Mouse (Mus musculus) embryonic facial prominence, embryonic 11.5 days (tissue): Measurements from ENCODE around the gene Hemgn. TPM values are rescaled to one million over a fixed set of nuclear protein-coding genes. Genes with fewer than 3 reads are reported as not detected.

Source experiments
- ATAC-seq: fragments of 200-750 bp; cut with Nextera tagmentation; replicated peaks from 2 replicates; pipeline ENCODE4 v1.8.0; 2017; ENCODE audit warnings: low read depth; ENCODE audit not compliant: insufficient number of reproducible peaks, low FRiP score, low TSS enrichment
- DNase-seq: peaks from one replicate; pipeline ENCODE4 v3.0.0-alpha.2; 2015; ENCODE audit warnings: low spot score
- H3K27ac ChIP-seq: fragments of 300-500 bp; sonication (generic); replicated peaks from 2 replicates; pipeline ENCODE4 v1.5.1; 2014; ENCODE audit warnings: mild to moderate bottlenecking, low read depth, low read length, control low read depth
- H3K27me3 ChIP-seq: fragments of 300-500 bp; sonication (generic); 2 replicates; pipeline ENCODE4 v1.6.1; 2014; ENCODE audit warnings: mild to moderate bottlenecking, low read length, moderate library complexity, mixed read lengths; ENCODE audit not compliant: control insufficient read depth, insufficient read depth
- H3K36me3 ChIP-seq: fragments of 300-500 bp; sonication (generic); replicated peaks from 2 replicates; pipeline ENCODE4 v1.6.1; 2014; ENCODE audit warnings: low read depth, mild to moderate bottlenecking, low read length, moderate library complexity, mixed read lengths; ENCODE audit not compliant: control insufficient read depth, insufficient read depth
- H3K4me1 ChIP-seq: fragments of 300-500 bp; sonication (generic); 2 replicates; pipeline ENCODE4 v1.6.1; 2014; ENCODE audit warnings: low read length, mixed read lengths; ENCODE audit not compliant: control insufficient read depth, insufficient read depth
- H3K4me2 ChIP-seq: fragments of 300-500 bp; sonication (generic); 2 replicates; pipeline ENCODE4 v1.6.1; 2014; ENCODE audit warnings: low read depth, mild to moderate bottlenecking, control low read depth, low read length, moderate library complexity
- H3K4me3 ChIP-seq: fragments of 300-500 bp; sonication (generic); 2 replicates; pipeline ENCODE4 v1.5.1; 2014; ENCODE audit warnings: low read depth, low read length, control low read depth
- H3K9ac ChIP-seq: fragments of 300-500 bp; sonication (generic); replicated peaks from 2 replicates; pipeline ENCODE4 v1.6.1; 2014; ENCODE audit warnings: mild to moderate bottlenecking, control low read depth, low read length
- H3K9me3 ChIP-seq: fragments of 300-500 bp; sonication (generic); replicated peaks from 2 replicates; pipeline ENCODE4 v1.6.1; 2016; ENCODE audit warnings: mild to moderate bottlenecking, low read length, inconsistent platforms, mixed read lengths; ENCODE audit not compliant: control insufficient read depth
- WGBS: fragments of 180-500 bp; shearing (Covaris S2); extraction: QIAGEN DNeasy Blood & Tissue Kit; methylation state at CpG from one replicate; pipeline ENCODE4 v1.1.7; 2014; 5-methylcytosine and 5-hydroxymethylcytosine counted together
- polyA plus RNA-seq: library from polyadenylated mRNA; unstranded; fragments of >200 nt; fragmentation: Nextera tagmentation; extraction: Ambion mirVana; gene quantifications from 2 replicates; pipeline ENCODE4 v1.2.1, GENCODE M21; 2014

Hemgn gene
- polyA plus RNA-seq, 1 experiment from 2014 or later: 13.9 TPM

DNA sequence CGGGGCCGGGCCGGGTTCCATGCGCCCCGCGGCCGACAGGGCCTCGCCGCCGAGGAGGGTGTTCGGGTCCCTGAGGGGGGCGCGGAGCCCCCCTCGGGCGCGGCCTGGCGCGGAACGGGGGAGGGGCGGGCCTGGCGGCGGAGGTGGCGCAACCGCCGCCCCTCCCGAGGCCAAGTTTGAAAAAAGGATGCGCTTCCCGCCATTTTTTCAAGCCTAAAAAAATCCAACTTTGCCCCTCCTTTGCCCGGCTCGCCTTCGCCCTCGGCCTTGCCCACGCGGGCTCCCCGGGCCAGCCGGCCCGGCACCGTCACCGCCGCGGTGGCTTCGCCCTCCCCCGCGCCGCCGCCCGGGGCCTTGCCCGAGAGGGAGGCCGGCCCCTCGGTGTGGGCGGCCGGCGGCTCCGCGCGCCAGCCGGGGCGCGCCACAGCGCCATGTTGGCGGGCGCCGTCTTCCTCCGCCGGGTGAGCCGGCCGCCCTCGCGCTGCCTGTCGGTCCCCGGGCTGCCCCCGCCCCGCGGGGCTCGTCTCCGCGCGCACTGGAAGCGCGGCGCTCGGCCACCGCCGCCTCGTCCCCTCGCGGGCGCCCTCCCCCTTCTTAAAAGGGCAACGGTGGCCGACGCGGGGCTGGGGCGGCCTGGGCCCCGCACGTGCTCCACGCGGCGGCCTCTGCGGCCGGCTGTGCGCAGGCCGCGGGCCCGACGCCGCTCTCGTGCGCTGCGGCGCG is 38.6 kb upstream of the Hemgn start:
- peak; percentile 74 for DNase-seq
- Histone ChIP-seq H3K4me3 (peak overlapping the region; percentile 97), H3K27ac (peak overlapping the region; percentile 99), H3K9me3 (no peaks in the 10 kb centered on the region), H3K9ac (peak overlapping the region; percentile 99), H3K27me3 (no peaks in the 10 kb centered on the region), H3K36me3 (no peaks in the 10 kb centered on the region), H3K4me2 (peak overlapping the region; percentile 91), H3K4me1 (peaks cover 4% of the 10 kb centered on the region; the same call in 1 of the 2 replicates)
- peak; percentile 14; the same call in 1 of the 2 replicates for ATAC-seq
- WGBS: under 1% methylated on average over 72 of the region's 111 CpGs

DNA sequence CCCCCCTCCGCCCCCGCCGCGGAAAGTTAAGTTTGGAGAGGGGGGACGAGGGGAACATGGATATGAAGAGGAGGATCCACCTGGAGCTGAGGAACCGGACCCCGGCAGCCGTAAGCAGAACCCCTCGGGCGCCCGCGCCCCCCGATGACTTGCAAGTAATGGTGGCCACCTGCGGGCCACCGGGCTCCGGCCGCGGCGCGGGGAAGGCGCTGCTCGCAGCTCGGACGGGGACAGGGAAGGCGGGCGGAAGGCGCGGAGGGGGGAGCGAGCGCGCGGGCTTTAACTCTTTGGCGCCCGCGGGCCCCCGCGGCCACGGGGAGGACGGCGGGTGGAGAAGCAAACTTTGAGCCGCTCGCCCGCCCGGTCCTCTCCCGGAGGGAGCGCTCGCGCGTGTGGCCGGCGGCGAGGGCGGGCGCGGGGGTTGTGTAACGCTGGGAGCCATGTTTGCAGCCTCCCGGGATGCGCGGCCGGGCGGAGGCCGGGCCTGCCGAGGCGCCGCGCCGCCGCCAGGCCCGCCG is 38.0 kb upstream of the Hemgn start:
- ATAC-seq (peak; percentile 4; the same call in 1 of the 2 replicates), DNase-seq (peak; percentile 54)
- 0% methylated on average over 42 of the region's 70 CpGs for WGBS
- Histone ChIP-seq H3K36me3 (no peaks in the 10 kb centered on the region), H3K4me3 (peak overlapping the region; percentile 97), H3K4me2 (peak overlapping the region; percentile 91), H3K9me3 (no peaks in the 10 kb centered on the region), H3K4me1 (peaks cover 4% of the 10 kb centered on the region; the same call in 1 of the 2 replicates), H3K27ac (peak overlapping the region; percentile 99), H3K27me3 (no peaks in the 10 kb centered on the region), H3K9ac (peak overlapping the region; percentile 99)

DNA sequence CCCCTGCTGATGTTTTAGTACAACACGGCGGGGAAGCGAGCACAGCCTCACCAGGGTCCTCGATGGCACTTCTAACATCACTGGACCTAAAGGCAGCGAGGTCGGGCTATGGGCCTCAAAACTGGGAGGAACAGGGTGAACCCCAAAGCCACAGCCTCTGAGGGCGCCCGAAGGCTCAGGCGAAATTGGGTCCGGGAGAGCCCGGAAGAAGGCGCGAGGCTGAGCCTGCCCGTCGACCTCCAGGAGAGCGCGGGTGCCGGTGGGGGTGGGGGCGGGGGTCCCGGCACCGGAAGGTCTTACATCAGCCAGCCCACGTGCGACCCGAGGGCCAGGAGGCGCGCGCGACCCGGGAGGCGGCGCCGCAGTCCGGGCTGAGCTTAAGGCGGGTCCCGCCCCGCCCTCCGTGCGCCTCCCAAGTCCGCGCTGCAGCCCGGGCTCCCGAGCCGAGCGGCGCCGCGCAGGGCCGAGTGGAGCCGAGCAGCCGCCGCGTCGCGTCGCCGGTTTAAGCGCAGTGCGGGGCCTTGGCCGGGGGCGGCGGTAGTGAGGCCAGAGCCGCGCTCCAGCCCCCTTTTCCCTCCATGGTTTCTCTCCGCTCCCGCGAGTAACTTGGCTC is 37.3 kb upstream of the Hemgn start, which contains the start of gene Anp32b:
Gene Anp32b, plus strand, starts transcription at position 384 of the 613 bp plus-strand sequence.
- peak within 1 kb of the TSS; percentile 99 for H3K27ac ChIP-seq
- H3K27me3 ChIP-seq: no peaks in the 10 kb centered on the region
- peak within 1 kb of the TSS; percentile 97 for H3K4me3 ChIP-seq
- DNase-seq (peak; percentile 96), ATAC-seq (peak; percentile 96)
- 0% methylated on average over 37 of the region's 66 CpGs for WGBS
- H3K36me3 ChIP-seq: no peaks in the 10 kb centered on the region
- H3K9ac ChIP-seq: peak within 1 kb of the TSS; percentile 99
- peak within 1 kb of the TSS; percentile 91 for H3K4me2 ChIP-seq
- peaks cover 4% of the 10 kb centered on the region; the same call in 1 of the 2 replicates for H3K4me1 ChIP-seq
- no peaks in the 10 kb centered on the region for H3K9me3 ChIP-seq

DNA sequence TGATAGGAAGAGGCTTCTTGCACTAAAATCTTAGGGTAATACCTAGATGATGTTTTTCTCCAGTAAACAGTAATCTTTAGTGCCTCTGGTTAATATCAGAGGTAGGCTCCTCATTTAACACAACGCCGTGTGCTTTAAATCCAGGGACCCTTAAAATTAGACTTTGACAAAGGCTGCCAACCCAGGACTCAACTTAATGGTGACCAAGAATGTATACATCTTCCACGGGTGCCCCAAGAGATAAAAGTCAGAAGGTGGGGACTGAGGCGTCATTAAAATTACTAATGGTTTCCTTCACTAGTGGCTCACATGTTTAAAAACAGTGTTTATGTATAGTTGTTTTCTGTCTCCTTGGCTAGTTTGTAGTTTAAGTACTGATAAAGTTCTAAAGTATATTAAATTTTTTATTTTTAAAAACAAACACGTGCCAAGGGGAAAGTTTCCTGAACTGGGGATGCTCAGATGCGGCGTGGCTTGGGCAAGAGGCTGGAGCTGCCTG is 36.8 kb upstream of the Hemgn start:
- peak overlapping the region; percentile 99 for H3K9ac ChIP-seq
- H3K4me3 ChIP-seq: peak overlapping the region; percentile 97
- peak overlapping the region; percentile 99 for H3K27ac ChIP-seq
- WGBS: 31% methylated on average over 7 of the region's 7 CpGs
- H3K4me2 ChIP-seq: peak overlapping the region; percentile 44
- ATAC-seq (no peak), DNase-seq (no peak)
- H3K4me1 ChIP-seq: peaks cover 4% of the 10 kb centered on the region; the same call in 1 of the 2 replicates
- no peaks in the 10 kb centered on the region for H3K9me3 ChIP-seq
- no peaks in the 10 kb centered on the region for H3K36me3 ChIP-seq
- no peaks in the 10 kb centered on the region for H3K27me3 ChIP-seq

DNA sequence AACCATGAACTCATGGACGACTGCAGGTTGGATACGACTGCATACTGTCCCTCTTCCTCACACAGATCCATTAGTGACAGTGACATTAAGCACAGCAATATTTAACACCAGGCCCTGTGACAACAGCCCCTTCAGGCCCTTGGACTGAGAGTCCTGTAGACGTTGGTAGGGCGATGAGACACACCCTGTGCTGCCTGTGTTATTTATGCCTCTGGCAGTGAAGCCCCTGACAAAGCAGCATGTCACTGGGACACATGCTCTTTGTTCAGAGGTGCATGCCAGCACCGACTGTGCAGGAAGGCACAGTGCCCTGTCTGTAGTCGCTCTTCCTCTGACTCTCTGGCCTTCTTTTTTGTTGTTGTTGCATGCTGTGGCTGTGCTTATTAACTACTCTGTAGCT is 35.6 kb upstream of the Hemgn start:
- H3K36me3 ChIP-seq: no peaks in the 10 kb centered on the region
- no peak for ATAC-seq
- WGBS: 38% methylated on average over 6 of the region's 6 CpGs
- H3K4me1 ChIP-seq: no peaks in the 10 kb centered on the region; the same call in 1 of the 2 replicates
- no peak overlapping the region; the same call in 1 of the 2 replicates for H3K9ac ChIP-seq
- no peaks in the 10 kb centered on the region for H3K9me3 ChIP-seq
- H3K27me3 ChIP-seq: no peaks in the 10 kb centered on the region
- no peak overlapping the region for H3K4me2 ChIP-seq
- H3K4me3 ChIP-seq: no peak overlapping the region
- no peak for DNase-seq
- H3K27ac ChIP-seq: no peak overlapping the region

DNA sequence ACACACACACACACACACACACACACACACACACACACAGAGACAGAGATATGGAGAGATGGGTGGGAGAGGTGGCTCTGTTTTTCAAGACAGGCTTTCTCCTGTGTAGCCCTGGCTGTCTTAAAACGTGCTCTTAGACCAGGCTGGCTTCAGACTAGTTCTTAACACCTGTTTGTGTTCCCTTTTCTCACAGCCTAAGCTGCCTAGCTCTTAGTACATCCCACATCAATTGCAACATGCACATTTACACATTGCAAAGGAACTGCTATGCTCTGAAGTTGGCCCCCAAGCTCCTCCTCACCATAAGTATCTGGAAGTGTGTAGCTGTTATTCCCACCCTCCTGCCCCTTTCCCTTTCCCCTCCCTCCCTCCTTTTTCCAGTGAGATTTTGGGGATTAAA is 34.2 kb upstream of the Hemgn start:
- no peak overlapping the region for H3K4me3 ChIP-seq
- 53% methylated on average over 1 of the region's 1 CpGs for WGBS

DNA sequence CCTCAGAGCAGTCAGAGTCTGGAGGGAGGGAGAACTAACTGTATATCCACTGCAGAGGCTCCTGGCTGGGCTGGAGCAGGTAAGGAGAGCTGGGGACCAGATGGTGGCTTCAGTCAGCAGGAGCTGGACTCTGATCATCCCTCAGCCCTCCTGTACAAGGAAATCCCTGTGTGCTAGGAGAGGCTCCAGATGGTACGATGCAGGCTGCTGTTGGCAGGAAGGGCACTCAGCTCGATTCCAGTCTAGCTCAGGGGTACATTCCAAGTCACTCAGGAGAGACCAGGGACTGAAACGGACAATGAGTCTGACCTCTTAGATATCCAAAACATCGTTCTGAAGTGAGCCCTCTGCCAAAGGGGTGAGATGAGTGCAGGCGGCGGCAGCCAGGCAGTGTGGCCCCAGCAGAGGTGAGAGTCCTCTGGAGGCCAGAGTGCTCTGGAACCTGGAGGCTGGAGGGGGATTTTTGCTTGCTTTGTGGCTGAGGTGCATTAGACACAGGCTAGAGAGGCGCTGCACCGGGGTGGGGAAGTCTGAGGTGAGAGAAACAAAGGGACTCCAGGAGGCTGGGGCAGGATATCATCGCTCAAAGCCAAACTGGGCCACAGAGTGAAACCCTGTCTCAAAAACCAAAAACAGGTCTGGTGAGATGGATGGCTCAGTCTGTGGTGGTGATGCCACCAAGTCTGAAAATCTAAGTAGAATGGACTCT is 32.1 kb upstream of the Hemgn start:
- Histone ChIP-seq H3K27me3 (no peaks in the 10 kb centered on the region), H3K27ac (no peak overlapping the region), H3K4me3 (no peak overlapping the region), H3K36me3 (no peaks in the 10 kb centered on the region), H3K9me3 (no peaks in the 10 kb centered on the region), H3K4me1 (no peaks in the 10 kb centered on the region), H3K4me2 (no peak overlapping the region), H3K9ac (peak overlapping the region; percentile 32)
- DNase-seq (no peak), ATAC-seq (no peak)
- WGBS: 46% methylated on average over 9 of the region's 9 CpGs

More for the DNA sequence above, 34.2 kb upstream of the Hemgn start:
- DNase-seq: no peak
- Histone ChIP-seq H3K4me2 (no peak overlapping the region), H3K36me3 (no peaks in the 10 kb centered on the region), H3K9me3 (no peaks in the 10 kb centered on the region), H3K27ac (no peak overlapping the region), H3K9ac (no peak overlapping the region), H3K4me1 (no peaks in the 10 kb centered on the region), H3K27me3 (no peaks in the 10 kb centered on the region)
- no peak for ATAC-seq
